Mouse (Mus musculus) megakaryocyte, embryonic 14.5 days (primary cell): Measurements from ENCODE around the gene Slc25a44. TPM values are rescaled to one million over a fixed set of nuclear protein-coding genes. Genes with fewer than 3 reads are reported as not detected.

ENCODE experiments used
- H3K27me3 ChIP-seq: replicated peaks from 2 replicates; pipeline ENCODE3; 2012; ENCODE audit warnings: inconsistent platforms
- H3K36me3 ChIP-seq: replicated peaks from 2 replicates; pipeline ENCODE3; 2012; ENCODE audit warnings: low read length, inconsistent platforms, mixed read lengths
- H3K4me1 ChIP-seq: 2 replicates; pipeline ENCODE4 v1.6.1; 2012; ENCODE audit warnings: inconsistent platforms
- H3K4me3 ChIP-seq: replicated peaks from 2 replicates; pipeline ENCODE3; 2012; ENCODE audit warnings: moderate library complexity, mild to moderate bottlenecking, inconsistent platforms
- H3K9me3 ChIP-seq: 2 replicates; pipeline ENCODE4 v1.6.1; 2012; ENCODE audit warnings: inconsistent platforms
- FLI1 ChIP-seq: IDR thresholded peaks from 2 replicates; pipeline ENCODE4 v1.6.1; 2012; ENCODE audit warnings: low read length, inconsistent platforms, mixed read lengths
- GATA1 ChIP-seq: IDR thresholded peaks from 3 replicates; pipeline ENCODE4 v1.6.1; 2012; ENCODE audit warnings: mixed read lengths, low read length, inconsistent platforms, borderline replicate concordance
- polyA plus RNA-seq: library from polyadenylated mRNA; stranded (reverse); fragments of >175 nt; gene quantifications from 2 replicates; pipeline ENCODE4 v1.2.3, GENCODE M21; 2012; ENCODE audit warnings: low replicate concordance; ENCODE audit not compliant: insufficient read depth

Gene Slc25a44
- polyA plus RNA-seq, 1 experiment = 6.7 TPM

DNA sequence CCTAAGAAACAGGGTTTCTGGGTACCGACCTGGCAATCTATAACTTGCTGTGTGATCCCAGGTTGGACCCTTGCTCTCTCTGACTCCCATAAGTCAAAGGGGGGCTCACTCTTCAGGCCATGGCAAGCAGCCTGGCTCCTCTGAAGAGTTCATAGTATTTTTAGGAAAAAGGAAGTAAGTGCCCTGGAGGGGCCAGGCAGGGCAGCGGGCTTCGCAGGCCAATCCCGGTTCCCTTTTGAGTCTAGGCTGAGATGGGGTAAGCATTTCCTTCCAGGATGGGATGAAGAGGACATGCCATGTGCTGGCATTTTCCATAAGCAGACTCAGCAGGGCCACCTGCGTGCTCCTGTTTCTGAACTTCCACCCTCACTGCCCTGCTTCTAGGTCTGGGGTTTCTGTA lies 35.1 kb upstream of the Slc25a44 start:
- Histone ChIP-seq H3K36me3 (no peaks in the 10 kb centered on the region), H3K4me1 (peaks cover 56% of the 10 kb centered on the region), H3K9me3 (no peaks in the 10 kb centered on the region), H3K27me3 (peaks cover 79% of the 10 kb centered on the region), H3K4me3 (no peak overlapping the region)
- TF ChIP-seq FLI1 = no peak
- no peak for TF ChIP-seq GATA1

DNA sequence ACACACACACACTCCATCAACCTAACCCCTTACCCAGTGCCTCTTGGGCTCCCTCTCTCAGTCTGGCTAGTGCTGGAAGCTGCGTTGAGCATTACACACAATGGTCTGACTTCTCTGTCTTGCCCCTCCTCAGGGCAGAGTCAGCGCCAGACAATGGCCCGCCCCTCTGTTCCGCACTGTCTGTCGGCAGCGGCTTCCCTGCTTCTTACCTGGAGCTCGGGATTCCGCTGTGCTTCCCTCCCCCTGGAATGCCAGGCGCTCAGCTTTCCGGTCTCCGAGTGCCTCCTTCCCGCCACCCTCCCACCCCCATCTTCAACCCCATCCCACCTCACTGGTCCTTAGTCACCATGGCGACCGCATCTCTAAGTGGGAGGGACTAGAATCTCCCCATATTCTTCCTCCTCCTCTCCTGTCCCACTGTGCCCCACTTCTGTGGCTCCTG lies 33.9 kb upstream of the Slc25a44 start:
- Histone ChIP-seq H3K27me3 (peaks cover 84% of the 10 kb centered on the region), H3K9me3 (no peaks in the 10 kb centered on the region), H3K4me3 (no peak overlapping the region), H3K36me3 (no peaks in the 10 kb centered on the region), H3K4me1 (peaks cover 60% of the 10 kb centered on the region)
- no peak for TF ChIP-seq GATA1
- no peak for TF ChIP-seq FLI1

DNA sequence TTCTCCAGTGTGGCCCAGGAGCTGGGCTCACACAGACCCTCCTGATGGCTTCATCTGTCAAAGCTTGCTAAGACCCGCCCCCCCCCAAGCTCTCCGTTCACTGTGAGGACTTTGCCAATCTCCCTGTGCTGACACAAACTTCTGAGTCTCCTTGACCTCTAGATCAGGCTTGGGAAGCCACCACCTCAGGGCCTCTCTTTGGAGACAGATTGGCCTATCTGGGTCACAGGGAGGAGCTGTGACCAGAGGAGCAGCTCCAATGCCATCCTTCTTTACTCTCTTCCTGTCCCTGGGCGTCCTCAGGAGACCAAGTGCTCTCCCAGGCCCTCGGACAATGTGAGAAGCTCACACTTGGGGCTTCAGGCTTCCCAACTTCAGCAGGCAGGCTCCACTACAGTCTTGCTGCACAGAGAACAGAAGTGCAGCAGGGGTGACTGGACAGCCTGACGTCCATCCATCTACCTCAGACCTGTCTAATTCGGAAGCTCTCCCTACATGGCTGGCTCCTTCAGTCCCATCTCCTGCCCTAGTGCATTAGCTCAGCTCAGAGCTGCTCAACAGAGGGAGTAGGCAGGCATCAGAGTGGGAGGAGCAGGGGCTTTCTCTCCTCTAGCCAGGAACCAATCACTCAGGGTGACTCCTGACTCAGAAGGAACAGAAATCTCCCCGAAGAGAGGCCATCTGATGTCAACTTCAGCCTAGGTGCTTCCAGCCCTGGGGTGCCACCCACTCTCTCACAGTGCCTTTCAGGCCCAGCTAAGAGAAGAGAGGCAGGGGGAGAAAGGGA lies 32.0 kb upstream of the Slc25a44 start:
- peaks cover 78% of the 10 kb centered on the region for H3K4me1 ChIP-seq
- TF ChIP-seq GATA1 = no peak
- no peak for TF ChIP-seq FLI1
- H3K27me3 ChIP-seq = peaks cover 96% of the 10 kb centered on the region
- H3K9me3 ChIP-seq = no peaks in the 10 kb centered on the region
- no peaks in the 10 kb centered on the region for H3K36me3 ChIP-seq
- H3K4me3 ChIP-seq = peak overlapping the region; percentile 4

DNA sequence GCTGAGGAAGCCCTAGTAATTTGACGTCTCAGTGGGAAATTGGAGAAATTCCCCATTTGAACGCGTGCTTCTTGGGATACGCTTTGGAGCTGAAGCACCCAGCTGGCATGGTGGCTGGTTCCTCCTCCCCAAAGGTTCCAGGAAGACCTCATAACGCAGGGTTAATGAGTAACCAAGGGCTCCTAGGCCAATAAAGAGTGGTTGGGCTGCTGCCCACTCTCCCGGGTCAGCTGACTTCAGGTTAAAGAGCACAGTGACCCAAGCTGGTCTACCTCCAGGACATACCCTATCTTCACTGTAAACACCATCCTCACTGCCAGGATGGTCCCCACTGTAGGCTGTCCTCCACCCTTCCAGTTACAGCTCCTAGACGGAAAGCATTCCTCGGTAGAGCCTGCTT lies 31.4 kb upstream of the Slc25a44 start:
- TF ChIP-seq GATA1 (no peak), FLI1 (no peak)
- Histone ChIP-seq H3K4me3 (no peak overlapping the region), H3K9me3 (no peaks in the 10 kb centered on the region), H3K27me3 (peaks cover 97% of the 10 kb centered on the region), H3K36me3 (no peaks in the 10 kb centered on the region), H3K4me1 (peaks cover 80% of the 10 kb centered on the region)

DNA sequence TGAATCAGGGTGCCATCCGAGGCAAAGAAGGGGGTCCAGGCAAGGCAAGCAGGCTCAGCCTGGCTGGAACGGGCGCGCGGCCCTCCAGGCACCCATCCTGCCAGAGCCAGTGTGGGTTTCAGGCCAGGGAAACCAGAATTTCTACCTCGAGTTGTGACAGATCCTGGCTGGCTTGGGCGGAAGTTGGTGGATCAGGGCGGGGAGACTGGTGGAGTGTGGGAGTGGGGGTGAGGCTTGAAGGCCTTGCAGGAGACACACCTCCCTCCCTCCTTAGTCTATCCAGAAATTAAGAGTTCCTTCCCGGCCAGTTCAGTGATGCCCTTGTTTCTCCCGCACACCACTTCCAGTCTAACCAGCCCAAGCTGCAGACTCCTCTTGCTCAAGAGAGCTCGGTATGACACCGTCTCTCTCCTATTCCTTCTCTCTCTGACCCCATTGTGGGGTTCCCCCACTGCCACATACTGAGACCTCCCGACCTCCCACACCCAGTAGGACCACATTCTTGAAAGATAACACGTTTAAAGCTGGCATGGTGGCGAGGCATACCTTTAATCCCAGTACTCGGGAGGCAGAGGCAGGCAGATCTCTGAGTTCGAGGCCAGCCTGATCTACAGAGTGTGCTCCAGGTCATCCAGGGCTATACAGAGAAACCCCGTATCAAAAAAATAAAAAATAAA lies 30.8 kb upstream of the Slc25a44 start:
- Histone ChIP-seq H3K36me3 (no peaks in the 10 kb centered on the region), H3K4me1 (peaks cover 75% of the 10 kb centered on the region), H3K9me3 (no peaks in the 10 kb centered on the region), H3K4me3 (peak overlapping the region; percentile 68), H3K27me3 (peaks cover 97% of the 10 kb centered on the region)
- TF ChIP-seq GATA1 (no peak), FLI1 (no peak)

DNA sequence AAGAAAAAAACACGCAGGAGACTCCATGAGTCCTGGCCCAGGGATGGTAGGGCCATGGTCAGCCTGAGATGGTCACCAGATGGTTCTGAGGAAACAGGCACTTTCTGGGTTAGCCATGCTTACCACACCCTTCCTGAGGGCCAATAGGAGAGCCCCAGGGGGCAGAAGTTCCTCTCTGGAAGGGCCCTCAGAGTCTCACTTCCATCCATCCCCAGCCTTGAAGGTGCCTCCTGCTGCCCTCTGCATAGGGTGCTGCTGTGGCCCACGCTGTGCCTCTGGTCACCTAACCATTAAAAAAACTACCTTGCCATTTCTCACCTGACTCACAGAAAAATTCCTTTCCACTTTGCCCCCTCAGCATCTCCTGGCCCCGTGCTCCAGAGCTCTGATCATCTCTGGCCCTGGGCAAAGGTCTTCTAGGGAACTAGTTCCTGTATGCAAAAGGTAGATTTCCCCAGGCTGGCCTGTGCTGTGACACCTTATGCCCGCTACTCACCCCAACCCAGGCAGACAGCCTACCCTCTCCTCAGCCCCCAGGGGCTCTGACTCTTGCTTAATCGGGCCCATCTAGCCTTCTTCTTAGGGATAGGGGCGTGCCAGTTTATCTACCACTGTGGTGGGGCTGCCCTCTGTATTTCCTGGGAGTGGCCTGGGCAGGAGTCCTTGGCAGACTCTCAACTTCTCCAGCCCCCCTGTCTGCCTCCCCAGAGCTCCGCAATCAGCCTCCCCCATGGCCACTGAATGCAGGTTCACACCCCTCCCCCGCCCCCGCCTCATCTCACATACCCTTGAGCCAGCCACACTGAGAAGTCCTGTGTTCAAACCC lies 30.0 kb upstream of the Slc25a44 start:
- Histone ChIP-seq H3K4me3 (peak overlapping the region; percentile 68), H3K27me3 (peaks cover 97% of the 10 kb centered on the region), H3K4me1 (peaks cover 68% of the 10 kb centered on the region), H3K9me3 (no peaks in the 10 kb centered on the region), H3K36me3 (no peaks in the 10 kb centered on the region)
- TF ChIP-seq FLI1 (no peak), GATA1 (no peak)

DNA sequence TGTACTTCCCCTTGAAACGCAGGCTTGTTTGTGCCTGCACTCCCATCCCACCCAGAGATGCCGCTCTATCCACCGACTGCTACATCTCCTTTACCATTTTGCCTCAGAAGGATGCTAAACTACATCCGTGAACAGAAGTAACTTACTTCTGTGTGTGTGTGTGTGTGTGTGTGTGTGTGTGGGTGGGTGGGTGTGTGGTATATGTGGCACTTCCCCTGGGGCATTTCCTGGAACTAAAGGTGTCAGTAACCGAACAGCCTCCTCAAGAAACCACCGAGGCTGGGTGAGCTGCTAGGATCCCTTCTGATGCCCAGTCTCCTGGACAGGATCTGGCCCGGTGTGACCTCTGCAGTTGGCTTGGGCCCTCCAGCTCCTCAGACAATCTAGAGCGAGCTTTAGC lies 29.0 kb upstream of the Slc25a44 start:
- peaks cover 99% of the 10 kb centered on the region for H3K27me3 ChIP-seq
- TF ChIP-seq GATA1 = no peak
- no peaks in the 10 kb centered on the region for H3K9me3 ChIP-seq
- H3K4me1 ChIP-seq = peaks cover 65% of the 10 kb centered on the region
- H3K36me3 ChIP-seq = no peaks in the 10 kb centered on the region
- peak overlapping the region; percentile 70 for H3K4me3 ChIP-seq

DNA sequence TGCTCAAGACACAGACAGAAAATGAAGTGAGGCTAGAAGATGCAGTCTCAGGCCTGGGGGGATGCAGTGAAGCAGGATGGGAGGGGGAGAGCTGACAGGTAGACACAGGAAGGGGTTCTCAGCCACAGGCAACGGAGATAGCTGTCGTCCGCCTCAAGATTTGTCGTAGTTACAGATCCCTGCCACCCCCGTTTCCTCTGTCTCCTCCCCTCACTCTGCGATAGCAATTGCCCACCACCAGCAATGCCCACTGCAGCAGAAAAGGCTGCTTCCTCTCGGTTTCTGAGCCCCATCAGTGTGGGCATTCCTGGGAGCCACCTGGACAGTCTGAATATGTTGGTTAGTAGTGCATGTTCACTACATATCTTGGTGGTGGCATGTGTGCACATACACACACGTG lies 28.4 kb upstream of the Slc25a44 start:
- peak overlapping the region; percentile 78 for H3K4me3 ChIP-seq
- H3K4me1 ChIP-seq = peaks cover 64% of the 10 kb centered on the region
- peaks cover 95% of the 10 kb centered on the region for H3K27me3 ChIP-seq

DNA sequence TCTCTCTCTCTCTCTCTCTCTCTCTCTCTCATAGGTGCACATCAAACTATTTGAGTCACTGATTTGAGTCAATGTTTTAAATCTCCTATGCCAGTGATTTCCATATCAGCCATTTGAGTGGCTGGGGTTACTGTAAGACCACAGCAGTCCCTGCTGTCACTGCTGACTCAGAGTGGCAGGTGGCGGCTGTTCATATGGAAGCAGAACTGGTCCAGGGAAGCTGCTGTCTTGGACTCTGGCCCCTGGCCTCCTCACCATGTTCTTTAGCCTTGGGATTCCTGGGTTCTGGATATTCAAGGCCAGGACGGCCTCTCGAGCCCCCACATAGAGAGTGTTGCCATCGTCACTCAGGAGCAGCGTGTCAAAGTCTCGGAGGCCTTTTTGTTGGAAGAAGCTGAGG lies 27.8 kb upstream of the Slc25a44 start:
- Histone ChIP-seq H3K36me3 (no peaks in the 10 kb centered on the region), H3K27me3 (peaks cover 93% of the 10 kb centered on the region), H3K4me3 (no peak overlapping the region), H3K4me1 (peaks cover 71% of the 10 kb centered on the region), H3K9me3 (no peaks in the 10 kb centered on the region)
- TF ChIP-seq GATA1 = no peak
- no peak for TF ChIP-seq FLI1

More for the DNA sequence above, 28.4 kb upstream of the Slc25a44 start:
- Histone ChIP-seq H3K36me3 (no peaks in the 10 kb centered on the region), H3K9me3 (no peaks in the 10 kb centered on the region)
- TF ChIP-seq GATA1 = no peak
- no peak for TF ChIP-seq FLI1
